Mouse (Mus musculus): ENCODE measurements around the gene Sytl3. TPM values are rescaled to one million over a fixed set of nuclear protein-coding genes. Genes with fewer than 3 reads are reported as not detected.
"Not testable (repeated sequence)": the region's sequence is repeated elsewhere in the genome, so short reads cannot be mapped to it uniquely, and the experiment has no call there.

Gene Sytl3
- polyA plus RNA-seq, 1 experiment from 2014 or later: 1.1 TPM

DNA sequence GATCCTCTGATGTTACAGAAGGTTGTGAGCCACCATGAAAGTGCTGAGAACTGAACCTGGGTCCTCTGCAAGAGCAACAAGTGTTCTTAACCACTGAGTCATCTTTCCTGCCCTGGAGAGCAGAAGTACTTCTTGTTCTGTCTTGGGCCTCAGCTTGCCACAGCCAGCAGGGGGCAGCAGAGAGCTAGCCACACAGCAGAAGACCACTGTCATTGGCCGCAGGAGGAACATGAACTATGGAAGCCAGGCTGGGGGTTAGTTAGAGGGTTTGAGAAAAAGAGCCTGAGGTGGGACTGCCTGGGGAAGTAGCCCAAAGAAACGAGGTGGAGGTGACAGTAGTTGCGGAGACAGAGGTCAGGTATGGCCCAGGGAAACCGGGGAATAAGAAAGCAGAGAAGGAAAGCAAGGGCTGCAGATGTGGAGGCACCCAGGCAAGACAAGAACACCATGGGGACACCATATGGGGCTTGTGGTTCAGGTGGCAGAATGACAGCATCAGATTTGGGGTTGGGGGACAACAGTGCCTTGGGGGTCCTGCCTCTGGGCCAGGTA lies 38.4 kb downstream of the Sytl3 start:
- not testable (repeated sequence) for H3K36me3 ChIP-seq (ENCODE audit: control insufficient read depth, insufficient read depth, low read length); H3K4me3 ChIP-seq (replicated peaks; ENCODE audit: low read length); H3K4me2 ChIP-seq (ENCODE audit: low read depth, low read length); H3K9me3 ChIP-seq (replicated peaks; ENCODE audit: control insufficient read depth, low read length); H3K27me3 ChIP-seq (ENCODE audit: control insufficient read depth, insufficient read depth, low read length); H3K9ac ChIP-seq (ENCODE audit: low read length); H3K4me1 ChIP-seq (ENCODE audit: control insufficient read depth, insufficient read depth, low read length); H3K27ac ChIP-seq (ENCODE audit: low read length)
- ATAC-seq (ENCODE audit: insufficient read depth, low FRiP score): peak; percentile 67; the same call in 1 of the 2 replicates
- WGBS: 40% methylated on average over 3 of the region's 4 CpGs

DNA sequence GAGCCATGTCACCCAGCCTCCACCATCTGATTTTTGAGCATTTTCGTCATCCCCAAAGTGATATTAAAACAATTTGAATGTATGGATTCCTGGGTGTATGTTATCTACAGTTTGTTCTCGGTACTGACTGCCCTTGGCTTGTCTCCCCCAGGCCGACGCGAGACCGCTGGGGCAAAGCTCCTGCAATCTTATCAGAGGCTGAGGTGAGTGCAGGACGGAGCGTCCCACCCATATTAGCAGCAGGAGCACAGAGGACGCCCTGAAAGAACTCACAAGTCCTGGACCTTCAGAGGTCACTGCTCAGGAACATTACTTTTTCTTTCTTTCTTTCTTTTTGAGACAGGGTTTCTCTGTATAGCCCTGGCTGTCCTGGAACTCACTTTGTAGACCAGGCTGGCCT lies 40.6 kb downstream of the Sytl3 start:
- not testable (repeated sequence) for H3K4me3 ChIP-seq (replicated peaks; ENCODE audit: low read length); H3K36me3 ChIP-seq (ENCODE audit: control insufficient read depth, insufficient read depth, low read length); H3K27ac ChIP-seq (ENCODE audit: low read length); H3K9ac ChIP-seq (ENCODE audit: low read length); H3K27me3 ChIP-seq (ENCODE audit: control insufficient read depth, insufficient read depth, low read length); H3K4me2 ChIP-seq (ENCODE audit: low read depth, low read length); H3K9me3 ChIP-seq (replicated peaks; ENCODE audit: control insufficient read depth, low read length); H3K4me1 ChIP-seq (ENCODE audit: control insufficient read depth, insufficient read depth, low read length)
- WGBS: 64% methylated on average over 8 of the region's 9 CpGs
- peak; percentile 38 for ATAC-seq (ENCODE audit: insufficient read depth, low FRiP score)

DNA sequence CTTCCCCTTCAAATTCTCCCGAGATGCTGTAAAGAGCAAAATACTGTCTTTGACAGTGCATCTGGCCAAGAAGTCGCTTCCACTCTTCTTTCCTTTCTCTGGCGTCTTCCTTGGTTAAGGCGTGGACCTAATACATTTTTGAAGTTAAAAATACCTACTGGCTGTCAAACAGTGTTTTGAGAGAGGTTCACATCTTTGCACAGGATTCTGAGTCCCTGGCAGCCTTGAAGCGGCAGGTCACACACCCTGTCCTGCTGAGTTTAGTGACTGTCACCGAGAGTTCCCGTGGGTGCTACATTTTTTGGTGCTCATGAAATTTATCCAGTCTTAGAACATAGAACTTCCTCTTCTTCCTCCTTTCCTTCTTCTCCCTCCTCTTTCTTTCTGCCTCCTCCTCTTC lies 41.2 kb downstream of the Sytl3 start:
- not testable (repeated sequence) for H3K4me1 ChIP-seq (ENCODE audit: control insufficient read depth, insufficient read depth, low read length); H3K4me2 ChIP-seq (ENCODE audit: low read depth, low read length); H3K9ac ChIP-seq (ENCODE audit: low read length); H3K9me3 ChIP-seq (replicated peaks; ENCODE audit: control insufficient read depth, low read length); H3K4me3 ChIP-seq (replicated peaks; ENCODE audit: low read length); H3K36me3 ChIP-seq (ENCODE audit: control insufficient read depth, insufficient read depth, low read length); H3K27ac ChIP-seq (ENCODE audit: low read length); H3K27me3 ChIP-seq (ENCODE audit: control insufficient read depth, insufficient read depth, low read length); ATAC-seq (ENCODE audit: insufficient read depth, low FRiP score)
- 74% methylated on average over 4 of the region's 7 CpGs for WGBS

DNA sequence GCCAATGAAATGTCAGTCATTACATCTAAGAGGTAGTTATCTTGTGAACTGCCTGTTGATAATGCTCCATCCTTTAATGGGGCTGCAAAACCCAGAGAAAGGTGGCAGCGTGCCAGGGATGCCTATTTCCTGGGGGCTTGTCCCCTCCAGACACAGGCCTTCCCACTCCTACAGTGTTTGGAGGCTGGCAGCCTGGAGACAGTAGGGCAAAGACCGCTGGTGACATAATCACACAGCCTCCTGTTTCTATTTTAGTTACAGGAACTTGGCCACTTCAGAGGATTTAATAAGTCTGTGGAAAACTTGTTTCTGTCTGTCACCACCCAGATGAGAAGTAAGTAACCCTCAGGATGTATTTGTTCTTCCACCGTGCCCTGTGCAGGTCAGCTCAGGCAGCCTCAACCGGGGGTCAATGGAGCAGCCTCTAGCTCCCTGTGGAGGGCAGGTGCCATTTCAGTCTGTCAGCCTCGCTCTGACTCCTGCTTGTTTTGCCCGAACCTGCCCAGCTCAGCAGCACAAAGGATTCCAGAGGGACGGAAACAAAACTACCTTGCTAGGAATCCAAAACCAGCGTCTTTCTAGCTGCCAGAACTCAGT lies 43.8 kb downstream of the Sytl3 start:
- not testable (repeated sequence) for H3K4me3 ChIP-seq (replicated peaks; ENCODE audit: low read length); H3K9me3 ChIP-seq (replicated peaks; ENCODE audit: control insufficient read depth, low read length); H3K4me2 ChIP-seq (ENCODE audit: low read depth, low read length); H3K9ac ChIP-seq (ENCODE audit: low read length); H3K4me1 ChIP-seq (ENCODE audit: control insufficient read depth, insufficient read depth, low read length); H3K27me3 ChIP-seq (ENCODE audit: control insufficient read depth, insufficient read depth, low read length); H3K27ac ChIP-seq (ENCODE audit: low read length); H3K36me3 ChIP-seq (ENCODE audit: control insufficient read depth, insufficient read depth, low read length); ATAC-seq (ENCODE audit: insufficient read depth, low FRiP score)
- 38% methylated on average over 2 of the region's 8 CpGs for WGBS

DNA sequence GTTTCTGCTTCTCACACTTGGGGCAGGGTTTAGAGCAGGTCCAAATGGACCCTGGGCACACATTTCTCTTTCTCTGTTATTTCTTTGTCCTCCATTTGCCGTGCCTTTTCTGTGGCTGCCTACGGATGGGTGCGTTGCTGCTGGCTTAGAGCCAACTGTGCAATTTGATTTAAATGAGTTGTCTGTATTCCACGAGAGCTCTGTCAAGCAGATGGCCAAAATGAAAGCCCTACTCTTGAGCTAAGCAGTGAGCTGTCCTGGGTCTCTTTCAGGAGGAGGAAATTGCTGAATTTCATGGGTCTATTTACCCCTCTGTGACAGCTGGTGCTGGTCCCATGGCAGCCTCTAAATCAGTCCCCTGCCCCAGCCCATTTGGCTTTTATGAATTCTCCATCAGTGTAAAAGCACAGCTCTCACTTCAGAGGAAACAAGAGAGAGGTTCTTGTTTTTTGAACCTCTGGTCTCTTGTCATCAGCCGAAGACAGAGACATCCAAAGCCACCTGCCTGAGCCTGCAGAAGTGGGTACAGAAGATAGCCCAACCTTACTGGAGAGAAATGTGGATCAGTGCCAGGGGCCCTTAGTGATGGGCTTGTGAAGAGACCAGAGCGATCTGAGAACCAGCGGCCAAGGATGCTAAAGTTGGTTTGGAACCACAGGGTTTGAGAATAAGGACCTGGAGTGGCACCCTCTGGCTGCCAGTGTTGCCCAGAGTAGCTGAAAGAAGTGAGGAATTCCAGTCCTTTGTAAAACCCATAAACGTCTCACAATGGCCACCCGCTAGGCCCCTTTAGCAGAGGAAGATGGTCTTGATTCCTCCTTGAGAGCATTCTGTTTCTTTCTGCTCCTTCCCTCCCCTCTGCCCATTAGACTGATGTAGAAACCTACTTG lies 44.7 kb downstream of the Sytl3 start:
- not testable (repeated sequence) for H3K4me1 ChIP-seq (ENCODE audit: control insufficient read depth, insufficient read depth, low read length); H3K27ac ChIP-seq (ENCODE audit: low read length); H3K27me3 ChIP-seq (ENCODE audit: control insufficient read depth, insufficient read depth, low read length); ATAC-seq (ENCODE audit: insufficient read depth, low FRiP score); H3K9ac ChIP-seq (ENCODE audit: low read length); H3K4me3 ChIP-seq (replicated peaks; ENCODE audit: low read length); H3K4me2 ChIP-seq (ENCODE audit: low read depth, low read length); H3K9me3 ChIP-seq (replicated peaks; ENCODE audit: control insufficient read depth, low read length); H3K36me3 ChIP-seq (ENCODE audit: control insufficient read depth, insufficient read depth, low read length)
- 49% methylated on average over 6 of the region's 9 CpGs for WGBS

DNA sequence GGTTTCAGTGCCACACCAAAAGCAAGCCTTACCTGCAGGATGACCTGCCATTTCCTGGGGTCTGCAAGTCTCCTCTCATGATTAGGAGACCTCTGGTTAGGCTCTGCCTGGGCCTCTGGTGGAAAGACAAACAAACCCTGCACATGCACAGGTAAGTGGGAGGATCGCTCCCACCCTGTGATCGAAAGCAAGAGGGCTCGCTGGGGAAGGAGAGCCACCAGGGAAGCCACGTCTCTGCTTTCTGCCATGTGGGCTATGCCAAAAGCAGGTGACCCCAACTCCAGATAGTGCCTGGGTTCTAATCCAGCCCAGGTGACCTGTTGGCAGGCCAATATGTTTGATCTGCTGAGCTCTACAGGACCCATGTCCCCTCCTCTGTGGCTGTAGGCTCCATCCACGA lies 47.6 kb downstream of the Sytl3 start:
- H3K4me3 ChIP-seq (replicated peaks; ENCODE audit: low read length); H3K36me3 ChIP-seq (ENCODE audit: control insufficient read depth, insufficient read depth, low read length); H3K4me2 ChIP-seq (ENCODE audit: low read depth, low read length); H3K9me3 ChIP-seq (replicated peaks; ENCODE audit: control insufficient read depth, low read length); H3K4me1 ChIP-seq (ENCODE audit: control insufficient read depth, insufficient read depth, low read length); H3K9ac ChIP-seq (ENCODE audit: low read length); H3K27me3 ChIP-seq (ENCODE audit: control insufficient read depth, insufficient read depth, low read length); ATAC-seq (ENCODE audit: insufficient read depth, low FRiP score); H3K27ac ChIP-seq (ENCODE audit: low read length): not testable (repeated sequence)
- 76% methylated on average over 5 of the region's 5 CpGs for WGBS

DNA sequence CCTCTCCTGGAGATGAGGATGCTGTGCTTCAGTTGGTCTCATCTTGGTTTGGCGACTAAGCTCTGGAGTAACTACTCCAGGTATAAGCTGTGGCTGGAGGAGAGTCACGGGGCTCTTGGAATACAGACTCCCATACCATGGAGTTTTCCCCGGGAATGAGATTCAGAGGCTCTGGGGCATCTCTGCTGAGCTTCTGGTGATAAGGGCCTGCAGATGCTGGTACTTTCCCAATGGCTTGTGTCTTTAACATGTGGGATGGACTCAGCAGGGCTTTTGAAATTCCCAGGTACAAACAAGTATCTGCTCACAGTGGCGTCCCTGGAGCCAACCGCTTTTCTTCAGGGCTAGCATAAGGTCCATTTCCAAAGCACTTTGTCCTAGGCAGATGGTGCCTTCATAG lies 48.5 kb downstream of the Sytl3 start:
- H3K9ac ChIP-seq (ENCODE audit: low read length); H3K27ac ChIP-seq (ENCODE audit: low read length); H3K36me3 ChIP-seq (ENCODE audit: control insufficient read depth, insufficient read depth, low read length); H3K4me2 ChIP-seq (ENCODE audit: low read depth, low read length); H3K4me3 ChIP-seq (replicated peaks; ENCODE audit: low read length); H3K4me1 ChIP-seq (ENCODE audit: control insufficient read depth, insufficient read depth, low read length); ATAC-seq (ENCODE audit: insufficient read depth, low FRiP score); H3K9me3 ChIP-seq (replicated peaks; ENCODE audit: control insufficient read depth, low read length); H3K27me3 ChIP-seq (ENCODE audit: control insufficient read depth, insufficient read depth, low read length): not testable (repeated sequence)
- WGBS: 83% methylated on average over 5 of the region's 5 CpGs

DNA sequence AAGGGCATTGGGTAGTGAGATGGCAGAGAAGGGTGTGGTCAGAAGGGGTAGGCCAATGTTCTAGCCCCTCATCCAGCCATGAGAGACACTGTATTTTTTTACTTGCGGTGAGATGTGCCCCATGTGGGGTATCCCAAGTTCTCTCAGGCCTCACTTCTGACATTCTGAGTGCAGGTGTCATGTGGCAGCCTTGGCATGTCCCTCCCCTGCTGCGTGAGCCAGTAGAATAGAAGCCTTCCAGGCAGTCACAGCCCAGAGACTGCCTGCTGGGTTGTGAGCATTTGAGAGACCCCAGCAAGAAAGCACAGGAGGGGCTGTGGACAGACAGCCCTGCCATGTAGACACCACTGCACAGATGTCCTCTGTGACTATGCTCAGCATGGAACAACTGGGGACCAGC lies 49.3 kb downstream of the Sytl3 start:
- not testable (repeated sequence) for ATAC-seq (ENCODE audit: insufficient read depth, low FRiP score); H3K4me2 ChIP-seq (ENCODE audit: low read depth, low read length); H3K9ac ChIP-seq (ENCODE audit: low read length); H3K27ac ChIP-seq (ENCODE audit: low read length); H3K27me3 ChIP-seq (ENCODE audit: control insufficient read depth, insufficient read depth, low read length); H3K4me3 ChIP-seq (replicated peaks; ENCODE audit: low read length); H3K4me1 ChIP-seq (ENCODE audit: control insufficient read depth, insufficient read depth, low read length); H3K36me3 ChIP-seq (ENCODE audit: control insufficient read depth, insufficient read depth, low read length); H3K9me3 ChIP-seq (replicated peaks; ENCODE audit: control insufficient read depth, low read length)
- 79% methylated on average over 2 of the region's 2 CpGs for WGBS

DNA sequence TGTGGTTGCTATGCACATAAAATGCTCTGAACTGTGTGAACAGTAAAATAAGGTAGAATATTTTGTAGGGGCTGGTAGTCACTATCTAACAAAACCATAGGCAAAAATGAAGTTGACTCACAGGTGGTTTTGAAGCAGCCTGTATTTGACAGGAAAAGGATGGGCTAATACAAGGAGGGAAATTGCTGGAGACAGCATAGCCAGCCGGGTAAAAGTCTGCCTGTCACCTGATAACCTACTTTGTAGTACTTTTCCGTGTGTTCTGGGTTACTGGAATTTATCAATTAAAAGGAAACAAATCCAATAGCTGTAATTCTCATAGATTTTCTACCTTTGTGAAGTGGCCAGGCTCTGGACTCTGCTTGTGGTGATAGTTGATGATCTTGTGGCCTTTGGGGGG lies 54.6 kb downstream of the Sytl3 start:
- H3K9me3 ChIP-seq (replicated peaks; ENCODE audit: control insufficient read depth, low read length); H3K9ac ChIP-seq (ENCODE audit: low read length); H3K4me2 ChIP-seq (ENCODE audit: low read depth, low read length); H3K27me3 ChIP-seq (ENCODE audit: control insufficient read depth, insufficient read depth, low read length); ATAC-seq (ENCODE audit: insufficient read depth, low FRiP score); H3K4me1 ChIP-seq (ENCODE audit: control insufficient read depth, insufficient read depth, low read length); H3K27ac ChIP-seq (ENCODE audit: low read length); H3K36me3 ChIP-seq (ENCODE audit: control insufficient read depth, insufficient read depth, low read length); H3K4me3 ChIP-seq (replicated peaks; ENCODE audit: low read length): not testable (repeated sequence)
- 55% methylated on average over 2 of the region's 2 CpGs for whole genome bisulfite sequencing
